In the genomic region with DNA sequence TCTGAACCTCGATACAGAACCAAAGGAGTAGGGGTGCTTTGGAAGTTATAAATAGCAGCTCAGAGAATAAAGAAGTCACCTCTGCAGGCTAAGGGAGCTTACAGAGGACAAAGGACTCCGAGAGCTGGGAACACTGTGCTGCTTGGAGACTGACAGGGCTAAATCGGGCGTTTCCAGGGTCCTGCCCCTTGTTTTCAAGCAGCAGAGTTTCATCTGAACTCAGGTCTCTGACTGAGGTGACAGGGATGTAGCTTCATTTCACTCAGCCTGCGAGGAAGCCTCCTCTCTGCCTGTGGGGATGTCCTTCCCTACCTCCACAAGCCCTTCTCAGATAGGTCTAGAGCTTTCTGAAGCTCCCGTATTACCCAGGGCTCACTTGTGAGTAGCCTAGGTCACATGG, we compare ENCODE assay signal across 8 mouse cellular contexts.
A peak's percentile ranks its signal among the peaks of the same experiment; 100 is the strongest.
DNase-seq lines count a peak whose midpoint lies in the region; ATAC-seq lines count a peak whose summit lies in the region.

No protein-coding gene starts in this region.

- ATAC-seq in heart, embryonic 14.5 days (ENCODE audit: insufficient number of reproducible peaks, insufficient read depth, low FRiP score, low read depth): no peak
- ATAC-seq in hindbrain, embryonic 13.5 days (ENCODE audit: low FRiP score): peak; percentile 49

- H3K9me3 ChIP-seq in heart, embryonic 14.5 days (ENCODE audit: control insufficient read depth, low read length): no peaks in the 10 kb centered on the region
- H3K9me3 ChIP-seq in hindbrain, embryonic 13.5 days: no peaks in the 10 kb centered on the region

- no peaks in the 10 kb centered on the region for H3K36me3 ChIP-seq in heart, embryonic 14.5 days (ENCODE audit: control insufficient read depth, insufficient read depth, low read length)
- H3K36me3 ChIP-seq in hindbrain, embryonic 13.5 days: no peaks in the 10 kb centered on the region

- H3K4me3 ChIP-seq in heart, embryonic 14.5 days (ENCODE audit: control insufficient read depth in 1 of 2, insufficient read depth in 1 of 2, low read depth in 1 of 2, low read length in 2 of 2): peak overlapping the region; percentile 33
- H3K4me3 ChIP-seq in hindbrain, embryonic 13.5 days: peak overlapping the region; percentile 32

- peak overlapping the region; percentile 66 for H3K4me2 ChIP-seq in heart, embryonic 14.5 days (ENCODE audit: low read length)
- H3K4me2 ChIP-seq in hindbrain, embryonic 13.5 days: peak overlapping the region; percentile 54

- WGBS in heart, embryonic 14.5 days: 22% methylated on average over 6 of the region's 6 CpGs
- 10% methylated on average over 6 of the region's 6 CpGs for WGBS in hindbrain, embryonic 13.5 days

- H3K9ac ChIP-seq in heart, embryonic 14.5 days (ENCODE audit: low read length): peak overlapping the region; percentile 65
- H3K9ac ChIP-seq in hindbrain, embryonic 13.5 days: peak overlapping the region; percentile 76

- no peaks in the 10 kb centered on the region for H3K27me3 ChIP-seq in heart, embryonic 14.5 days (ENCODE audit: control insufficient read depth, insufficient read depth, low read length)
- H3K27me3 ChIP-seq in hindbrain, embryonic 13.5 days: peaks cover 4% of the 10 kb centered on the region; the same call in 1 of the 2 replicates

- peaks cover 27 to 37% of the 10 kb centered on the region in 2 experiments for H3K4me1 ChIP-seq in heart, embryonic 14.5 days (ENCODE audit: control insufficient read depth in 2 of 2, insufficient read depth in 2 of 2, low read length in 2 of 2)
- peaks cover 65% of the 10 kb centered on the region for H3K4me1 ChIP-seq in hindbrain, embryonic 13.5 days (replicated peaks)

- intact Hi-C loops in heart, postnatal 25 days (cut with DNase I): loop anchor here (10.0 kb wide), 1 partner anchor 224 kb away; no protein-coding TSS in a partner anchor

- no peak for DNase-seq in heart, postnatal 25 days (ENCODE audit: low spot score)
- peak; percentile 71 for DNase-seq in embryo, embryonic 11 days
- peak; percentile 68 for DNase-seq in neural tube, embryonic 10.5 days (ENCODE audit: extremely low spot score, low spot score)
- no peak for DNase-seq in adrenal gland, postnatal 14 days
- DNase-seq in cerebellum, adult 18-20 months: no peak
- DNase-seq in lung, postnatal 25 days (ENCODE audit: low spot score): no peak

- H3K27ac ChIP-seq in heart, embryonic 14.5 days (replicated peaks in 1 of 2; ENCODE audit: control insufficient read depth in 1 of 2, insufficient read depth in 1 of 2, low read depth in 2 of 2, low read length in 2 of 2): peak overlapping the region; percentile 85 to 88
- peak overlapping the region; percentile 95 for H3K27ac ChIP-seq in hindbrain, embryonic 13.5 days

Comparison
In these comparisons a context has a peak if more than half of its experiments do, and no peak if none do; other contexts are left out.
1. DNase-seq: peak in embryo, embryonic 11 days (single experiment) and neural tube, embryonic 10.5 days (single experiment); none in heart, postnatal 25 days (single experiment), adrenal gland, postnatal 14 days (single experiment), cerebellum, adult 18-20 months (0 of 2) and lung, postnatal 25 days (single experiment).